Mouse (Mus musculus) adipocyte (in vitro differentiated cells): ENCODE measurements around the gene Gm10424.
"Not testable (repeated sequence)": the region's sequence is repeated elsewhere in the genome, so short reads cannot be mapped to it uniquely, and the experiment has no call there.

Experiments used
- DNase-seq: peaks from one replicate; pipeline ENCODE4 v3.0.0-alpha.2; 2016; ENCODE audit warnings: low spot score

Gene Gm10424

DNA sequence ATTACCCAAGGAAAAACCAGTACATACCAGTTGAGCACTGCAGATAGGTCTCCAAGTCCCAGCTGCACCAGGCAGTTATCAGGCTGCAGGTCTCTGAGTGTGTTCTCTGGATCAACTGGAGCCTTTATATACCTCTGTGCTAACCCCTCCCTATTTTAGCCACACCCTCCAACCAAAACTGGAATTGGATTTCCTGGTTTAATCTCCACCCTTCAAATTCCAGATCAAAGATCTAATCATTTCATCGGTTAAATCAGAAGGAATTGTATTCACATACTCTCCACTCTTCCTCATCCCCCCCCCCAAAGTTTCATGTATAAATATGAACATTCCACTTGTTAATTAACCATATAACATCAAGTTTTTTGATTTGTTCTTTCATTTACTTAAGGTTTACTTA, at the start of gene Gm10424:
TSS of gene Gm10424 (minus strand) at position 101 of the 400 bp plus-strand sequence.
- DNase-seq: not testable (repeated sequence)

GRCm38 (mm10) chr5:95305611-95306010, 33.0 kb upstream of the Gm10424 start, which contains the start of gene Gm3259:
Gene Gm3259 (plus strand): TSS chr5:95305911.
- not testable (repeated sequence) for DNase-seq
